Mouse (Mus musculus) B cell, adult 2 months (primary cell): ENCODE results near the gene Gpr137.
"Not testable (repeated sequence)": the region's sequence is repeated elsewhere in the genome, so short reads cannot be mapped to it uniquely, and the experiment has no call there.

Source experiments
- DNase-seq, 2 experiments: peaks; one replicate each; pipeline ENCODE4 v3.0.0; 2022

Gpr137 gene

DNA sequence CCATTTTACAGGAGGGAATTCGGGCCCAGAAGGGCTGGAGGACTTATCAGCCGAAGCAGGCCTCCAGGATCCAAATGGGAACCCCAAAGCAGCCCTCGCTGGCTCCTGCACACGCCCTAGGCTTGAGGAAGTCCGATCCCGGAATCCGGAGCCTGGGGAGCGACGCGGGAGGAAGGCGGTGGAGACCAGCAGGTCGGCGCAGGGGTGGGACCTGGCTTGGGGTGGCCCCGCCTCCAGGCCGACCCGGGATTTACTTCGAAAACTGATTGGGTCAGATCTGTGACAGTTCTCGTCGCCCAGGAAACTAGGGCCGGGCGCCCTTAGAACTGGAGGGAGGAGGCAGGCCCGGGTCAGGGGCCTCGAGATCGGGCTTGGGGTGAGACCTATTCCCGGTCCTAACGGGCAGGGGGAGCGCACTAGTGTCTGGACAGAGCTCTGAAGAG, at the start of gene Gpr137:
Gpr137 (minus strand) TSS at position 232 of the 443 bp plus-strand sequence.
- DNase-seq, result peak; percentile 90 to 91

DNA sequence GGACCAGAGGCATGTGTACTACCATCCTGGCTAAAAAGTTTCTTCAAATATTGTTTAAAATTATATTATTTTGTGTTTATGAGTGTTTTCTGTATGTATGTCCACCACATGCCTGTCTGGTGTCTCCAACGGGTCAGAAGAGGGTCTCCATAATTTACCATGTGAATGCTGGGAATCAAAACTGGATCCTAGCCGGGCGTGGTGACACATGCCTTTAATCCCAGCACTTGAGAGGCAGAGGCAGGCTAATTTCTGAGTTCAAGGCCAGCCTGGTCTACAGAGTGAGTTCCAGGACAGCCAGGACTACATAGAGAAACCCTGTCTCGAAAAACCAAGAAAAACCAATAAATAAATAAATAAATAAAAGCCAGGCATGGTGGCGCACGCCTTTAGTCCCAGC, 48.9 kb upstream of the Gpr137 start:
- not testable (repeated sequence) for DNase-seq

GRCm38 (mm10) chr19:6990712-6991111, 48.4 kb upstream of the Gpr137 start:
- no peak for DNase-seq

DNA sequence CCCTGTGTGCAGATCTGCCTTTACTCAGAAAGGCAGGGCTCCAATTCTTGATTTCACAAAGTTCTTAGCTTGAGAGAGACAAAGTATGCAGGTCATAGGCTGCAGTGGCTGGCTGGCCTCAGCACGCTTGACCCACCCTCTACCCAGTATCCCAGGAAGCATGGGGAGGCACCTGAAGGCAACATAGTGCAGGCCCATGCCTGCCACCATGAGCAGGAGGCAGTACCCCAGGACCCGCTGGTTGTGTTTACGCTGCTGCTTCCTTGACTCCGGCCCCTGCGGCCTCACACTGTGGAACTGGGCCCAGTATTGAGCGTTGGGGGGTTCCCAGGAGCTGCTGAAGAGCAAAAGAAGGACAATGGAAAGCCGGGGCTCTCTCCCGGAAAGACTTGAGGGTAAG, 47.0 kb upstream of the Gpr137 start:
- DNase-seq, result no peak

- DNase-seq, result no peak
Observed at GRCm38 (mm10) chr19:6987904-6988285, 45.6 kb upstream of the Gpr137 start.

DNA sequence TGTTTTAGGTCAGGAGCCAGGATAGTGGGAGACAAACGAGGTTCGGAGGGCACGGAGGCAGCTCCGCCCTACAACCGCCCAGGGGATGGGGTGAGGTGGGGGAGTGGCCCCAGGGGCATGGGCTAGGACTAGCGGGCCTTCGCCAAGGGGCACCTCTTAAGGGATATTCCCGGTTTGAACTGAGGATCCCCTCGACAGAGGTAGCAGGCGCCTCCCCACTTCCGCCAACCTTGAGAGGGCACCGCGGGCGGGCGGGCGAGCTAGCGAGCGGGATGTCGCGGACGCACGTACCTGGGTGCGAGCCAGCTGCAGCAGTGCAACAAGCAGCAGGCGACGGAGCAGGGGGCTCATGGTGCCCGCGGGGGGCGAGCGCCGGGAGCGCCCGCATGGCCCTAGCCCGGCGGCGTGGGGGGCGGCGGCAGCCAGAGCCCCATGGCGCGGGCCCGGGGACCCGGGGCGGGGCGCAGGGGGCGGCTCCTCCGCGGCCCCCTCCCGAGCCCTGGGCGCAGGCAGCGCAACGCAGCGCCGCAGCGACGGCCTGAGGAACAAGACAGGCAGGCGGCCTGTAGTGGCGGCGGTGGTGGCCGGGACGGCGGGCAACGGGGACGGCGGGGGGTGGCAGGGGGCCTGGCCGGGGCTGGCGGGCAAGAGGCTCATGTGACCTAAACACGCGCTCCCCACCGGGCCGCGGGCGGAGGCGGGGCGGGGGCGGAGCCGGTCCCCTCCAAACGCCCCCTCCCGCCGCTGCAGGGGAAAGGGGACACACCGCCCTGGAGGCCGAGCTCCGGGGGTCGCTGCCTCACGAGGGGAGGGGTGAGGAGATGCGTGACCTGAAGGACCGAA, 45.0 kb upstream of the Gpr137 start, which contains the start of gene Vegfb:
Vegfb (minus strand) TSS at position 591 of the 843 bp plus-strand sequence.
- peak; percentile 60 to 62 for DNase-seq

DNA sequence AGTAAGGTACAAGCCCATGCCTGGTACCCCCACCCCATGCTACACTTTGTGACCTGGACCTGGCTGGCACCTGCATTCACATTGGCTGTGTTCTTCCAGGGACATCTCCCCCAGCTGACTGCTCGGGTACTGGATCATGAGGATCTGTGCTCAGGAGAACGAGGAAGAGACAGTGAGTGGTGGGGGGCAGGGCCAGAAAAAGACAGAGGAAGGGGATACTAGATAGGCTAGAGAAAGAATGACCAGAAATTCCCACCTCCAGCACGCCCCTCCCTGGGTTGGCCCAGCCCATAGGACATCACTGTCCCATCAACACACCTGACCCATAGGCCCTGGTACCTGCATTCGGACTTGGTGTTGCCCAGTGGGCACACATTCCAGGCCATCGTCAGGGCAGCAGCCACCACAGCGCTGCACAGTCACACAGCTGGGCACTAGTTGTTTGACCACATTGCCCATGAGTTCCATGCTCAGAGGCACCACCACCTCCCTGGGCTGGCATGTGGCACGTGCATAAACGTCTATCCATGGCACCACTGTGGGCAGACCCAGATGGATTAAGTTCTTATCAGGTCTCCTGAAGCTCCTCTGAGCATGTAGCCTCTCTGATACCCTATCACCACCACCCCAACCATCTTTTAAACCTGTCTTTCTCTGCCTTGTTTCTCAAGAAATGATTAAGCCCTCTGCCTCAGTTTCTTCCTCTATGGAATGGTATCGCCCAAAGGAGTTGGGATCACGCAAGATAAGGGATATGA, 43.9 kb upstream of the Gpr137 start:
- no peak for DNase-seq

- no peak for DNase-seq
Observed at GRCm38 (mm10) chr19:6985300-6985699, 43.0 kb upstream of the Gpr137 start.

- no peak for DNase-seq
Observed at GRCm38 (mm10) chr19:6983621-6984020, 41.3 kb upstream of the Gpr137 start.

- no peak for DNase-seq
Observed at GRCm38 (mm10) chr19:6981465-6981864, 39.2 kb upstream of the Gpr137 start.

GRCm38 (mm10) chr19:6980381-6981093, 38.3 kb upstream of the Gpr137 start, which contains the start of gene Fkbp2:
Gene Fkbp2 (minus strand): TSS chr19:6980501.
- peak; percentile 98 to 99 for DNase-seq

GRCm38 (mm10) chr19:6979486-6980380, 37.5 kb upstream of the Gpr137 start:
- DNase-seq, result peak; percentile 100

DNA sequence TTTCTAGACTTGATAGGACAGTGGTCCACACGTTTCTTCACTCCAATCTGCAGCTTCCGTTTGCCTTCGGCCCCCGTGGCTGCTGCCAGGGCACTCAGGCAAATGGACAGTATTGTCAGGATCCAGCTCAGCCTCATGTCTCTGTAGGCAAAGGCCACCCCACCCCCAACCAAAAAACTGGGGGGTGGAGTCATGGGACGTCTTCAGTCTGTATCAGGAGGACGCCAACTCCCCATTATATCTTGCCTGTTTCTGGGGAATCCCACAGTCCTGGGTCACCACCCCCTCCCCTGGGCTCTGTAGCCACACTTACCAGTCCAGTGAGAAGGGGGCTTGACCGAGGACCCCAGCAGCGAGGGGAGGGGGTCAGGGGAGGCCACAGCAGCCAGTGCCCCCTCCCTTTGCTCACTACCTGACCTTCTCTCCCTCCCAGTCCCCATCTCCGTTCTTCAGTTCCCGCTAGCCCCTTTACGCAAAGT, 36.8 kb upstream of the Gpr137 start:
- peak in 1 of 2 experiments; percentile 25 for DNase-seq

- no peak for DNase-seq
Observed at GRCm38 (mm10) chr19:6978639-6978974, 36.3 kb upstream of the Gpr137 start.

GRCm38 (mm10) chr19:6977759-6978638, 35.7 kb upstream of the Gpr137 start:
- DNase-seq, result no peak

DNA sequence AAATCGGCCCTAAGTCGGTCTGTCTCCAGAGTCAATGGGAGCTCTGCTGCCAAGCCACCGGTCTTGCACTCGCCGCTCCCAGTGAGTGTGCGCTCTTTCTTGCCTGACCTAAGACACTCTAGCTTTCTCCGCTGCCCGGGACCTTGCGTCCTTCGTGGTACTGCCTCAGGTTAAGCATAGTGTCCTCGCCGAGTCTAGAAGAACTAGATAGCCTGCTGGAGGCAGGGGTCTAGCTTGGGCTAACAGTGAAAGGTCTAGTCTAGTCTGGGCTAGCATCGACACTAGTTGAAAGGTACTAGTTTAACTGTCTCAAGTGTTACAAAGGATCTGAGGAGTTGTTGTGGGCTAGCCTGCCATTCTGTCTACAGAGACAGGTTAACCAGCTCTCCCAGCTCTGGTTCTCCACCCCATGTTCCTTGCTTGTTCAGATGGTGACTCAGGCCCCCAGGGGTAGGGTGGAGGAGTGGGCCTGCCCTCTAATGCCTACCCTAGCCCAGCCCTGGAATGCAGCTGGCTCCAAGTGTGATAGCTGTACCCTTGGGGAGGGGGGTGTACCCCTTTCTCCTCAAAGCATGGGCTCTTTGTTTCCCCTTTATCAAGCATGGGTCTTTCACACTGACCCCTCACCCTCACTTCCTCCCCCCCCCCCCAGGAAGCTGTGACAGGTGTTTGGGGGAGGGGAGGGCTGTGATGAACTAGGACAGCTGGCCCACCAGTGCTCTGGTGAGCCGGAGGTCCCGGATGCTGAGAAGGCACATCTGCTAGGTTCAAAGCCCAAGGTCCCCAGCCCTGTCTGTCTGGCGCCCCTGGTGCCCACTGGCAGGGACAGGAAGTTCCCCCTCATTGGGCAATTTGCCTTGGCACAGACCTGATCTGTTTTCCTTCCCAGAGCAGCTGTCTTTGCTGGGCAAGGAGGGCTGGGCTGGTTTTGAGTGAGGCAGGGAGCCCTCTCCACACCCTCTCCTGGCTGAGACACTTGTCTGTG, 33.5 kb upstream of the Gpr137 start, which contains the start of gene Plcb3:
Plcb3 (minus strand) TSS at position 934 of the 985 bp plus-strand sequence.
- peak; percentile 60 for DNase-seq

GRCm38 (mm10) chr19:6974211-6975205, 32.2 kb upstream of the Gpr137 start, which contains the start of gene Ppp1r14b:
Gene Ppp1r14b (plus strand): TSS chr19:6974968.
- peak; percentile 78 to 80 for DNase-seq

DNA sequence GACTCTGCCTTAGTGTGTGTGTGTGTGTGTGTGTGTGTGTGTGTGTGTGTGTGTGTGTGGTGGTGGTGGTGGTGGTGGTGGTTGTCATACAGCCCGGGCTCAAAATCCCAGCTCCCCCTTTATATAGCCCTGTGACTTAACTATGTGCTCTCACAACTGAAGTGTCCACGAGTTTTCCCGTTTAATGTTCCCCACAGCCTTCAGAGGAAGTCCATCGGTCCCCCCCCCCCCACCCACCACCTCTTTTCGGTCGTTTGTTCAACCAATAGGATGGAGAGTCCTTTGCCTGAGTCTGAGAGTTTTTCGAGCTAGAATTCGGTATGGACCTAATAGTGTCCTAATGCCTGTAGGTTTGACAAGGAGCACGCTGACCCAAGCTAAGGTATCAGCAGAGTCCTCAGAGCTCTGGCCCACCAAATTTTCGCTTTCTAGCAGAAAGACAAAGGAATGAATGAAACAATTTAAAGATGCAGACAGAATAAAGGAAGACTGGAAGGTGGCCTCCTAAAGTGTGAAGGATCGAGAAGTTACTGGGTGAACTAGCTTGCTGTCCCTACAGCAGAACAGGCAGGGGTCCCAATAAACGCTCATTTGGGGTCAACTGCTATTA, 31.4 kb upstream of the Gpr137 start:
- no peak for DNase-seq
